Mouse (Mus musculus) liver, adult 2 months (tissue): ENCODE results near the gene Lrfn4.

Source experiments
- CTCF ChIP-seq: fragments of 200-500 bp; IDR thresholded peaks from 2 replicates; pipeline ENCODE4 v1.5.1; 2011; ENCODE audit warnings: low read depth, low read length, control low read depth
- POLR2A ChIP-seq: fragments of 200-500 bp; IDR thresholded peaks from 2 replicates; pipeline ENCODE4 v1.6.1; 2011; ENCODE audit warnings: low read length, control low read depth; ENCODE audit not compliant: insufficient read depth; ENCODE audit errors: extremely low read depth

DNA sequence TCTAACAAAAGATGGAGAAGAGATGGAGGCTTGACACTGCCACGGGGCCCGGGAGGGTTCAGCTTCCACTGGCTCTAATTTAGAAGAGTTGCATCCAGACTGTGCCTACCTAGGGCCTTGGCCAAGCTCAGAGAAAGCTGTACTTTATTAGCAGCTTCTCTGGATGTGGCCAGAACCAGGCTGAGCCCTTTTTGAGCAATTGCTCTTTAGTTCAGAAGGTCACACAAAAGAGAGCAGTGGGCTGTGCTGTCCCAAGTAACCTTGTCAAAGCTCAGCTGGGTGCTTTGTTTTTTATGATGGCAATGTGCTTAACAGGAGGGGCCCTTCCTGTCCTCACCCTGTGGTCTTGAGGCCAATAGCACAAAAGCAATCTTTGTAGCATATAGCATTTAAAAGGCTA lies 47.8 kb downstream of the Lrfn4 start:
- TF ChIP-seq CTCF (no peak), POLR2A (no peak)
